Comparison of ENCODE assay signal across 12 mouse cellular contexts in genomic region chr3:126612748-126613509, GRCm38 (mm10). TPM values are rescaled to one million over a fixed set of nuclear protein-coding genes. Genes with fewer than 3 reads are reported as not detected.
A peak's percentile ranks its signal among the peaks of the same experiment; 100 is the strongest.
DNase-seq lines count a peak whose midpoint lies in the region; ATAC-seq and TF ChIP-seq lines count a peak whose summit lies in the region.
"Had no signal": no experiment of that assay in that cellular context is flagged by ENCODE, and none has a peak within 500 bp of the region (broad histone marks: within the 10 kb centered on the region; RNA-seq: fewer than 3 reads in every experiment).

No protein-coding gene starts in this region.

- ATAC-seq in heart, embryonic 15.5 days (replicated peaks; ENCODE audit: insufficient number of reproducible peaks, insufficient read depth, low FRiP score, low read depth), result no peak
- no peak for ATAC-seq in intestine, postnatal 0 days

- H3K4me1 ChIP-seq in heart, embryonic 15.5 days (replicated peaks), result peaks cover 51% of the 10 kb centered on the region
- 0 out of 2 replicates have a peak, but pooled peaks cover 8% of the 10 kb centered on the region for H3K4me1 ChIP-seq in intestine, postnatal 0 days (replicated peaks; ENCODE audit: control insufficient read depth, insufficient read depth, low read length)

- TF ChIP-seq CTCF in intestine, postnatal 0 days (IDR thresholded peaks at IDR 0.05; ENCODE audit: low read depth), result no peak
- TF ChIP-seq CTCF in left cerebral cortex, adult 2 months (IDR thresholded peaks at IDR 0.05), result no peak

- no peaks in the 10 kb centered on the region for H3K27me3 ChIP-seq in heart, embryonic 15.5 days
- H3K27me3 ChIP-seq in intestine, postnatal 0 days (replicated peaks; ENCODE audit: control insufficient read depth, insufficient read depth, low read length), result no peaks in the 10 kb centered on the region

- 56% methylated on average over 4 of the region's 4 CpGs for WGBS in heart, embryonic 15.5 days
- WGBS in intestine, postnatal 0 days, result 49% methylated on average over 4 of the region's 4 CpGs

- no peak overlapping the region for H3K4me3 ChIP-seq in heart, embryonic 15.5 days
- no peak overlapping the region for H3K4me3 ChIP-seq in intestine, postnatal 0 days (ENCODE audit: low read depth, low read length)
- no peak overlapping the region for H3K4me3 ChIP-seq in left cerebral cortex, adult 2 months
- H3K4me3 ChIP-seq: midbrain, embryonic 10.5 days had no signal

- no peak overlapping the region for H3K9ac ChIP-seq in heart, embryonic 15.5 days
- H3K9ac ChIP-seq in intestine, postnatal 0 days (ENCODE audit: low read depth, low read length), result no peak overlapping the region
- H3K9ac ChIP-seq: liver, embryonic 14.5 days had no signal

- no peaks in the 10 kb centered on the region for H3K9me3 ChIP-seq in heart, embryonic 15.5 days (replicated peaks)
- H3K9me3 ChIP-seq in intestine, postnatal 0 days (ENCODE audit: control insufficient read depth), result 0 out of 2 replicates have a peak, but pooled peaks cover 2% of the 10 kb centered on the region
- H3K9me3 ChIP-seq: midbrain, embryonic 10.5 days had no signal

- no peak overlapping the region for H3K4me2 ChIP-seq in heart, embryonic 15.5 days
- H3K4me2 ChIP-seq in intestine, postnatal 0 days (replicated peaks; ENCODE audit: low read depth), result peak overlapping the region; percentile 46; the same call in 1 of the 2 replicates

- peak; percentile 77 for DNase-seq in adrenal gland, adult 8-10 months
- no peak for DNase-seq in adrenal gland, postnatal 25 days
- DNase-seq in heart, postnatal 36 days, result no peak
- DNase-seq in adrenal gland, postnatal 10 days, result peak; percentile 53
- DNase-seq in neural tube, embryonic 10.5 days (ENCODE audit: extremely low spot score, low spot score), result no peak
- no peak for DNase-seq in left cerebral cortex, adult 2 months (ENCODE audit: extremely low spot score in 1 of 2, low spot score in 2 of 2)
- DNase-seq: kidney, adult 11 months; thymus, postnatal 36 days had no signal

- peak overlapping the region; percentile 43 for H3K27ac ChIP-seq in heart, embryonic 15.5 days
- H3K27ac ChIP-seq in intestine, postnatal 0 days (ENCODE audit: low read depth, low read length), result peak overlapping the region; percentile 85
- H3K27ac ChIP-seq in left cerebral cortex, adult 2 months, result no peak overlapping the region
- H3K27ac ChIP-seq: liver, embryonic 14.5 days; midbrain, embryonic 10.5 days had no signal

- peaks cover 10% of the 10 kb centered on the region for H3K36me3 ChIP-seq in heart, embryonic 15.5 days
- H3K36me3 ChIP-seq in intestine, postnatal 0 days (ENCODE audit: control insufficient read depth, insufficient read depth), result peaks cover 4% of the 10 kb centered on the region; the same call in 1 of the 2 replicates
- H3K36me3 ChIP-seq: midbrain, embryonic 10.5 days had no signal

- intact Hi-C loops in heart, postnatal 36 days (cut with DNase I), result loop anchor here (5.0 kb wide), 1 partner anchor 79 kb away; no protein-coding TSS in a partner anchor
- intact Hi-C loops in left cerebral cortex, adult 2 months (cut with DNase I), result no loop called here

RNA-seq across cellular contexts. Expression of gene Camk2d, which starts 16.8 kb away (rescaled TPM):
- 100 to 1,000 TPM in 2 of 4 experiments, 10 to 100 TPM in 2; 95.9 to 132 (median 106) TPM for total RNA-seq in adrenal gland, adult 8-10 months (2022)
- 94.4 and 105 TPM in 2 replicates for total RNA-seq in adrenal gland, postnatal 25 days (2021)
- polyA plus RNA-seq in heart, embryonic 15.5 days (2015; fragmentation: Nextera tagmentation; extraction: Ambion mirVana), result 99.3 and 108 TPM in 2 replicates
- total RNA-seq in heart, postnatal 36 days (2021), result 100 to 1,000 TPM; 138 to 147 TPM
- total RNA-seq in adrenal gland, postnatal 10 days (2021), result 10 to 100 TPM; 65.2 to 73.8 TPM
- 42.6 and 50.4 TPM in 2 replicates for polyA plus RNA-seq in intestine, postnatal 0 days (2015; fragmentation: Nextera tagmentation; extraction: Ambion mirVana)
- 100 to 1,000 TPM; 176 to 181 TPM for total RNA-seq in left cerebral cortex, adult 2 months (2021)

Comparison
In these comparisons a context has a peak if more than half of its experiments do, and no peak if none do; other contexts are left out.
1. DNase-seq: peak in adrenal gland, adult 8-10 months (single experiment) and adrenal gland, postnatal 10 days (single experiment); none in adrenal gland, postnatal 25 days (single experiment), heart, postnatal 36 days (0 of 2), neural tube, embryonic 10.5 days (single experiment) and left cerebral cortex, adult 2 months (0 of 2).